Mouse (Mus musculus) spleen, adult 2 months (tissue): Measurements from ENCODE around the gene Upb1. TPM values are rescaled to one million over a fixed set of nuclear protein-coding genes. Genes with fewer than 3 reads are reported as not detected.
"Not testable (repeated sequence)": the region's sequence is repeated elsewhere in the genome, so short reads cannot be mapped to it uniquely, and the experiment has no call there.

ENCODE experiments used
- DNase-seq, 2 experiments: peaks; one replicate each; pipeline versions ENCODE4 v3.0.0 to v3.0.0-alpha.2; 2012 to 2021; ENCODE audit warnings: low spot score in 2 of 2, low read depth in 1 of 2
- H3K27ac ChIP-seq: fragments of 200-500 bp; 2 replicates; pipeline ENCODE4 v1.5.1; 2012; ENCODE audit warnings: low read length, inconsistent platforms; ENCODE audit not compliant: insufficient read depth
- H3K27me3 ChIP-seq: fragments of 200-500 bp; 2 replicates; pipeline ENCODE4 v1.6.1; 2012; ENCODE audit warnings: mild to moderate bottlenecking, moderate library complexity, low read length, inconsistent platforms; ENCODE audit not compliant: control insufficient read depth, insufficient read depth
- H3K36me3 ChIP-seq: fragments of 200-500 bp; 2 replicates; pipeline ENCODE4 v1.6.1; 2012; ENCODE audit warnings: mild to moderate bottlenecking, low read length, inconsistent platforms; ENCODE audit not compliant: control insufficient read depth, insufficient read depth
- H3K4me1 ChIP-seq: fragments of 200-500 bp; 2 replicates; pipeline ENCODE4 v1.6.1; 2011; ENCODE audit warnings: inconsistent platforms; ENCODE audit not compliant: control insufficient read depth, insufficient read depth, insufficient read length
- H3K4me3 ChIP-seq: fragments of 200-500 bp; 2 replicates; pipeline ENCODE4 v1.5.1; 2011; ENCODE audit warnings: mild to moderate bottlenecking, inconsistent platforms; ENCODE audit not compliant: insufficient read depth, insufficient read length; ENCODE audit errors: extremely low read depth
- CTCF ChIP-seq: fragments of 200-500 bp; IDR thresholded peaks from 2 replicates; pipeline ENCODE4 v1.5.1; 2011; ENCODE audit warnings: mild to moderate bottlenecking, inconsistent platforms; ENCODE audit not compliant: insufficient read depth, insufficient read length, insufficient replicate concordance; ENCODE audit errors: extremely low read depth
- POLR2A ChIP-seq: fragments of 200-500 bp; IDR thresholded peaks from 2 replicates; pipeline ENCODE4 v1.6.1; 2011; ENCODE audit warnings: low read depth, low read length, inconsistent platforms
- whole genome bisulfite sequencing: fragments of 180-500 bp; shearing (Covaris S2); methylation state at CpG from one replicate; pipeline ENCODE4 v1.1.7; 2018; 5-methylcytosine and 5-hydroxymethylcytosine counted together
- polyA plus RNA-seq: library from polyadenylated mRNA; depleted of rRNA; stranded (reverse); fragments of >200 nt; gene quantifications from 2 replicates; pipeline ENCODE4 v1.2.3, GENCODE M21; 2012

Upb1 gene
- polyA plus RNA-seq, 1 experiment, result 0.74 TPM

DNA sequence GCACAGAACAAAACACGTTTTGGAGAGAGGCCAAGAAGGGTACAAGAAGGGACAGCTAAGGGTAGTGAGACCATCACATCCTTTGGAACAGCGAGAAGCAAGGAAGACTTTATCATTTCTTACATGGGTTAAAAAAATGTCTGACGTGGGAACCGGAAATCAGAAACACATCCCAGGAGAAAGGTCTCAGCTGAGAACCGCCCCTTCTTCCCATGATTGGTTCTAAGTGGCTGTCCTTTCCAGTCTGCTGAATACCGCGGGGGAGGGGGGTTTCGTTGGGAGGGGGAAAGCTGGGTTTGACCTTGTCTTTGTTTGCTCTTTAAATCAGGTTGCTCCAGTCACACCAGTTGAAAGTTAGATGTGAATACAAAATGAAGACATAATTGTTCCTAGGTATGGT is 44.1 kb downstream of the Upb1 start:
- TF ChIP-seq CTCF, result no peak
- TF ChIP-seq POLR2A, result no peak
- H3K27me3 ChIP-seq, result no peaks in the 10 kb centered on the region
- H3K36me3 ChIP-seq, result no peaks in the 10 kb centered on the region
- no peak overlapping the region for H3K4me3 ChIP-seq
- no peak for DNase-seq
- H3K4me1 ChIP-seq, result peaks cover 19% of the 10 kb centered on the region
- no peak overlapping the region for H3K27ac ChIP-seq
- 76% methylated on average over 8 of the region's 8 CpGs for WGBS

DNA sequence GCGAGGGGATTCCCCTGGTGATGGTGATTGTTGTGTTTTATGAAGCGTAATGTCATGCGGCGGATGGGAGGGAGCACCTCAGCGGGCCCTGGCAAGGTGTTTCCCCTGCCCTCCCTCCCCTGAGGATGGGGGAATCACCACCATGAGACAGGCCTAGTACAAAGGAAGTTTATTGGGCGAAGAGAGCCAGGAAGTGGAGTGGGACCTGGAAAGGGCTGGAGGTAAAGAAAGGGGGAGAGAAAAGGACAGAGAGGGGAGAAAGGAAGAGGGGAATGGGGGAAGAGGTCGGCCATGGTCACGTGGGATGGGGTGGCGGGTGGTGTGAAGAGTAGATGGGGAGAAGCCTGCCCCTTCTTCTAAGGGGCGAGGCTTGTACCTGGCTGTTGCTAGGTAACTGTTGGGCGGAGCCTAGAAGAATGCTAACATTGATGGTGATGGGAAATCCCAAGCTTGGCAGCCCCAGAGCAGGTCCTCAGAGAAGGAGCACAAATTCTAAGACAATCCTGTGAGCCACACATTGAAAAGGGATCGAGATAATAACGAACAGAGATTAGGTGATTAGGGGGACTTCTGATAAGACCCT is 45.7 kb downstream of the Upb1 start:
- Histone ChIP-seq H3K27ac (no peak overlapping the region), H3K4me3 (peak overlapping the region; percentile 21; the same call in 1 of the 2 replicates), H3K27me3 (no peaks in the 10 kb centered on the region), H3K36me3 (no peaks in the 10 kb centered on the region), H3K4me1 (peaks cover 19% of the 10 kb centered on the region)
- no peak for TF ChIP-seq CTCF
- no peak for TF ChIP-seq POLR2A
- WGBS, result 35% methylated on average over 13 of the region's 13 CpGs
- peak; percentile 74 to 80 for DNase-seq

DNA sequence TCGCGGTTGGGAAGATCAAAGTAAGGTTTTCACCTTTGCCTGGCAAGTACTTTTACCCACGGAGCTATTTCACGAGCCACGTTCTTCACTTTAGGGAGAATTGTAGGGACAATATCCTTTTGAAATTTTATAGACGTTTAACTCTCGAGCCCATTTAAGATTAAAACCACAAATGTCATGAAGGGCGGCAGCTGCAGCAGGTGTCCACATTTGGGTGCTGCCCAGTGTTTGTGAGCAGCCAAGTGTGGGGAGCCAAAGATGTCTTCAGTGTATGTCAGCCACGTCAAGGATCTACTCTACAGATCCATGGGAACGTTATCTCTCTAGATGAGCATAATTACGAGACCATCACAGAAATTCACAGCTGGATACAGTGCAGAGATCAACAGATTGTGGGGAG is 46.6 kb downstream of the Upb1 start:
- Histone ChIP-seq H3K27ac (no peak overlapping the region), H3K4me1 (peaks cover 19% of the 10 kb centered on the region), H3K36me3 (no peaks in the 10 kb centered on the region), H3K27me3 (no peaks in the 10 kb centered on the region), H3K4me3 (no peak overlapping the region)
- DNase-seq, result no peak
- no peak for TF ChIP-seq CTCF
- TF ChIP-seq POLR2A, result no peak
- WGBS, result 41% methylated on average over 11 of the region's 11 CpGs

DNA sequence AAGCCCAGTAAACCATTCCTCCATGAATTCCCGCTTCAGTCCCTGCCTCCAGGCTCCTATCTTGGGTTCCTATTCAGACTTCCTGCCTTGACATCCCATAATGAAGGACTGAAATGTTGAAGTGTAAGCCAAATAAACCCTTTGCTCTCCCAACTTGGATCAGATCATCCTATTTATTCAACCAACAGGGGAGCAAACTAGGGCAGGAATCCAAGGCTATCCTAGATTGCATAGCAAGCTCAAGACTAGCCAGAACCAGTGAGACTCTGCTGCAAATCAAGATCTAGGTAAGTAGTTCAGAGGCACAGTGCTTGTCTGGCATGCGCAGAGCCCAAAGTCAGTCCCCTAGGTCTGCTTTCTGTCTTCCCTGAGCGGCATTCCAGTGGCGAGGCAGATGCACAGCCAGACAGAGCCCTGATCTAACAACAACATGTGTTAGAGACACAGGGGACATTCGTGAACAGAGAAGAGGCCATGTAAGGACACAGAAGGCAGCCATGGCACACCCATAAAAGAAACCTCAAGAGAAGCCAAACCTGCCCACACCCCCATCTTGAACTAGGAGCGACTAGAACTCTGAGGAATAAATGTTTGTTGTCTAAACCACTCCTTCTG is 48.0 kb downstream of the Upb1 start:
- no peaks in the 10 kb centered on the region for H3K27me3 ChIP-seq
- no peaks in the 10 kb centered on the region for H3K36me3 ChIP-seq
- H3K4me1 ChIP-seq, result peaks cover 19% of the 10 kb centered on the region
- H3K4me3 ChIP-seq, result no peak overlapping the region
- no peak overlapping the region for H3K27ac ChIP-seq
- WGBS, result 72% methylated on average over 6 of the region's 6 CpGs
- DNase-seq, result no peak
- TF ChIP-seq POLR2A, result no peak
- TF ChIP-seq CTCF, result no peak

DNA sequence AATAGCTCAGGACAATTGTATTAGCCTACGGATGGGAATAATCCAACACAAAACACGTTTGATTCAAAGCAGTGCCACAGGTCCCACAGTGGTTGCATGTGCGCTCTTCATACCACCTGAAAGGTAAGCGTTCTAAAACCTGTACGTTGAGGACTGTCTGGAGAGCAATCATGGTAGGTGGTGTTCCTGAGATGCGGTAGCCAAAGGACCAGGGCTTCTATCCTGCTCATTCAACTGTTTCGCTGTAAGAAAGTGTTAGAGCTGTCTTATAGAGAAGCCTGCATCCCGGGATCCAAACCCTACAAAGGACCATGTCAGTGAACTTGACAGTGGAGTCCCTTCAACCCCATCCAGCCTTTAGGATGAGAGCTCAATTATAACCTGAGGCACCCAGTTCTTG is 49.4 kb downstream of the Upb1 start:
- no peak overlapping the region for H3K27ac ChIP-seq
- no peak overlapping the region for H3K4me3 ChIP-seq
- no peaks in the 10 kb centered on the region for H3K36me3 ChIP-seq
- no peaks in the 10 kb centered on the region for H3K27me3 ChIP-seq
- DNase-seq, result no peak
- peaks cover 17% of the 10 kb centered on the region for H3K4me1 ChIP-seq
- 96% methylated on average over 8 of the region's 8 CpGs for WGBS
- TF ChIP-seq POLR2A (no peak), CTCF (no peak)

- no peak for DNase-seq
These were observed 50.3 kb downstream of the Upb1 start for GRCm38 (mm10) chr10:75451036-75451786.

DNA sequence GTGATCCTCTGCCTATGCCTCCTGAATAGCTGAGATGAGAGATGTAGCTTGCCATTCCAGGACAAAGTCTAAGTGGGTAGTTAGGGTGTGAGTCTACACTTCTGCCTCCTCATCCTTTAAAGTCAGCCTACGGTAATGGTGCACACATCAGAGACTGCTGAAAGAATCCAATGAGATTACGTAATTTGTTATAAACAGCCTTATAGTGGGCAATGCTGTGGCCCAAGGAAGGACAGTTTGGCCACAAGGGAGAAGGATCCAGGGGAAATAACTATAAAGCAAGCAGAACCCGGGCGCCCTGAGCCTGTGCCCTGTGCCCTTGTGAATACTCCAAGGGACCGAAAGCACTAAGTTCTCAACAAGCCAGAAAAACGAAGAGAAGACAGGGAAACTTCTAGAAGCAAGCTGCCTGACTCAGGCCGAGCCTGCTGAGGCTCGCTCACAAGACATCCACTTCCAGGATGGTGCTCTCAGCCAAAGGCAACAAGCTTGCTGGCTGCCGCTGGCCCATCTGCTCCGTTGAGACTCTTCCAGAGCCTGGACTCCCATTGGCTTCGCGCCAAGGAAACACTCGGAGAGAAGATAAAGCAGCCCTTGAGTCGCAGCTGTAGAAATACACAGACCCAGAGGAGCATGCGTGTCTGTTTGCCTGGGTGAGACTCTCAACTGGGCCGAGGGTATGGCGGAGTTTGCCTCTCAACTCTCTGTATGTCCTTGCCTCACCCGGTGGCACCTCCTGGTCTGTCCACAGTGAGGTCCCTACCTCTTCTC is 55.3 kb downstream of the Upb1 start:
- not testable (repeated sequence) for H3K36me3 ChIP-seq, DNase-seq, H3K27me3 ChIP-seq, H3K4me1 ChIP-seq, H3K27ac ChIP-seq, H3K4me3 ChIP-seq
- WGBS, result 83% methylated on average over 12 of the region's 18 CpGs

More at GRCm38 (mm10) chr10:75451036-75451786, 50.3 kb downstream of the Upb1 start:
- Histone ChIP-seq H3K4me1 (peaks cover 17% of the 10 kb centered on the region), H3K36me3 (no peaks in the 10 kb centered on the region), H3K4me3 (no peak overlapping the region), H3K27me3 (no peaks in the 10 kb centered on the region), H3K27ac (no peak overlapping the region)
- 57% methylated on average over 10 of the region's 10 CpGs for WGBS
- TF ChIP-seq CTCF, result no peak
- TF ChIP-seq POLR2A, result no peak
